9 mouse cellular contexts compared by ENCODE assay signal in genomic region chr11:97289276-97290230, GRCm38 (mm10). TPM values are rescaled to one million over a fixed set of nuclear protein-coding genes. Genes with fewer than 3 reads are reported as not detected.
DNase-seq lines count a peak whose midpoint lies in the region; ATAC-seq and TF ChIP-seq lines count a peak whose summit lies in the region.
"Had no signal": no experiment of that assay in that cellular context is flagged by ENCODE, and none has a peak within 500 bp of the region (broad histone marks: within the 10 kb centered on the region; RNA-seq: fewer than 3 reads in every experiment).

No protein-coding gene starts in this region.

- no peak for ATAC-seq in forebrain, postnatal 0 days
- ATAC-seq in forebrain, embryonic 12.5 days (ENCODE audit: low FRiP score) = no peak

- DNase-seq in forebrain, postnatal 0 days = no peak
- peak; percentile 21 for DNase-seq in A20 (ENCODE audit: low read depth, low spot score)
- peak; percentile 58 for DNase-seq in adrenal gland, postnatal 14 days
- peak; percentile 62 to 72 for DNase-seq in heart, postnatal 36 days
- DNase-seq in yolk sac, embryonic 10.5 days (ENCODE audit: low spot score) = no peak
- DNase-seq in kidney, postnatal 4 days = no peak
- DNase-seq in ovary, postnatal 10 days (ENCODE audit: low spot score) = no peak
- DNase-seq: embryo, embryonic 11 days had no signal

- no peak for TF ChIP-seq CTCF in forebrain, postnatal 0 days (IDR thresholded peaks at IDR 0.05; ENCODE audit: low read depth)

- H3K9me3 ChIP-seq in forebrain, postnatal 0 days (ENCODE audit: low read length) = no peaks in the 10 kb centered on the region
- no peaks in the 10 kb centered on the region for H3K9me3 ChIP-seq in forebrain, embryonic 12.5 days

- H3K4me3 ChIP-seq in forebrain, postnatal 0 days (ENCODE audit: low read depth, low read length) = no peak overlapping the region
- no peak overlapping the region for H3K4me3 ChIP-seq in forebrain, embryonic 12.5 days (replicated peaks)

- H3K27ac ChIP-seq in forebrain, postnatal 0 days (ENCODE audit: low read depth, low read length) = 0 out of 2 replicates have a peak overlapping the region, but pooled peaks have one; percentile 16
- H3K27ac ChIP-seq in forebrain, embryonic 12.5 days = no peak overlapping the region

- no peak overlapping the region for H3K9ac ChIP-seq in forebrain, postnatal 0 days
- no peak overlapping the region; the same call in 1 of the 2 replicates for H3K9ac ChIP-seq in forebrain, embryonic 12.5 days

- no peak overlapping the region for H3K4me2 ChIP-seq in forebrain, postnatal 0 days (ENCODE audit: low read depth)
- H3K4me2 ChIP-seq in forebrain, embryonic 12.5 days = no peak overlapping the region

- H3K27me3 ChIP-seq in forebrain, postnatal 0 days (ENCODE audit: insufficient read depth, low read length) = no peaks in the 10 kb centered on the region
- H3K27me3 ChIP-seq in forebrain, embryonic 12.5 days = no peaks in the 10 kb centered on the region

- 33% methylated on average over 12 of the region's 12 CpGs for WGBS in forebrain, postnatal 0 days
- 55% methylated on average over 12 of the region's 12 CpGs for WGBS in forebrain, embryonic 12.5 days

- no peaks in the 10 kb centered on the region for H3K36me3 ChIP-seq in forebrain, postnatal 0 days (ENCODE audit: insufficient read depth)
- no peaks in the 10 kb centered on the region for H3K36me3 ChIP-seq in forebrain, embryonic 12.5 days (replicated peaks)

- no peaks in the 10 kb centered on the region for H3K4me1 ChIP-seq in forebrain, postnatal 0 days (ENCODE audit: insufficient read depth)
- peaks cover 8% of the 10 kb centered on the region for H3K4me1 ChIP-seq in forebrain, embryonic 12.5 days

- intact Hi-C loops in heart, postnatal 36 days (cut with DNase I) = no loop called here

RNA-seq across cellular contexts. Expression of gene Npepps, which starts 9.1 kb away (rescaled TPM):
- total RNA-seq in forebrain, postnatal 0 days (2014; rRNA removed) = 66.5 and 98.7 TPM in 2 replicates
- polyA plus RNA-seq in forebrain, postnatal 0 days (2015; fragmentation: Nextera tagmentation; extraction: Ambion mirVana) = 62.5 and 92.1 TPM in 2 replicates
- polyA plus RNA-seq in forebrain, embryonic 12.5 days (2016; fragmentation: Nextera tagmentation; extraction: Ambion mirVana) = 138 and 146 TPM in 2 replicates
- 73.2 and 74.2 TPM in 2 replicates for total RNA-seq in adrenal gland, postnatal 14 days (2021)
- 10 to 100 TPM; 79.6 to 87.6 TPM for total RNA-seq in heart, postnatal 36 days (2021)

RNA-seq across cellular contexts. Expression of gene Mrpl45, which starts 26.0 kb away (rescaled TPM):
- 29.0 and 34.9 TPM in 2 replicates for total RNA-seq in forebrain, postnatal 0 days (2014; rRNA removed)
- 33.3 and 37.7 TPM in 2 replicates for polyA plus RNA-seq in forebrain, postnatal 0 days (2015; fragmentation: Nextera tagmentation; extraction: Ambion mirVana)
- polyA plus RNA-seq in forebrain, embryonic 12.5 days (2016; fragmentation: Nextera tagmentation; extraction: Ambion mirVana) = 51.3 and 53.3 TPM in 2 replicates
- total RNA-seq in adrenal gland, postnatal 14 days (2021) = 43.5 and 46.0 TPM in 2 replicates
- total RNA-seq in heart, postnatal 36 days (2021) = 10 to 100 TPM; 55.3 to 65.3 TPM

Comparison
In these comparisons a context has a peak if more than half of its experiments do, and no peak if none do; other contexts are left out.
1. DNase-seq: peak in A20 (single experiment), adrenal gland, postnatal 14 days (single experiment) and heart, postnatal 36 days (2 of 2); none in forebrain, postnatal 0 days (single experiment), yolk sac, embryonic 10.5 days (single experiment), kidney, postnatal 4 days (0 of 2) and ovary, postnatal 10 days (single experiment).